Mouse (Mus musculus): ENCODE data around the gene Exog.

- TF ChIP-seq CTCF (IDR thresholded peaks at IDR 0.05; ENCODE audit: control insufficient read depth, insufficient read depth, insufficient replicate concordance, low read depth, low read length) = no peak
- no peak for TF ChIP-seq POLR2A (IDR thresholded peaks at IDR 0.05; ENCODE audit: control insufficient read depth, low read depth, low read length)
Measured at GRCm38 (mm10) chr9:119498247-119498607, 53.5 kb downstream of the Exog start.
